Mouse (Mus musculus): ENCODE results near the gene Pgm1.

Gene Pgm1

GRCm38 (mm10) chr4:99958084-99958815, 29.0 kb downstream of the Pgm1 start:
- DNase-seq = no peak

- no peak for DNase-seq
Observed at GRCm38 (mm10) chr4:99959308-99959707, 30.1 kb downstream of the Pgm1 start.

- DNase-seq = no peak
Observed at GRCm38 (mm10) chr4:99966555-99966954, 37.3 kb downstream of the Pgm1 start.

DNA sequence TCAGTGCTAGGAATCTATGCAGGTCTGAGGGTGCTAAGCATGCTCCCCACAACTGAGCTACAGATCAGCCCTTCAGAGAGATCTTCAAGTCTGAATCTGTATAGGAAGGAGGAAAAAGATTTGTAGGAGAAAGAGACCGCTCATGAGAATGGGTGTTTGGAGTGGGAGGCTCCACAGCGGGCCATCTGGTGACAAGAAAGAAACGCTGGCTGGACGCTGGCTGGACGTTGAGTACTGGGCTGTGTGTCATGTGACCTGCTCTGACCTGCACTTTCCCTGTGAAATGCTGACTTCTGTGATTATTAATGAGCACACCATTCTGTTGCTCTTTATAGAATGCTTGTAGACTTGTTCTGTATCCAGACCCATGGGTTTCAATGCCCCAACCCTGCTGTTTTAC, 40.1 kb downstream of the Pgm1 start:
- DNase-seq = no peak

GRCm38 (mm10) chr4:99970097-99970496, 40.9 kb downstream of the Pgm1 start:
- DNase-seq = no peak

GRCm38 (mm10) chr4:99972886-99973285, 43.7 kb downstream of the Pgm1 start:
- DNase-seq = no peak

- DNase-seq = no peak
Observed at GRCm38 (mm10) chr4:99973931-99974330, 44.7 kb downstream of the Pgm1 start.

GRCm38 (mm10) chr4:99974375-99974774, 45.2 kb downstream of the Pgm1 start:
- peak in 1 of 2 experiments; percentile 21 for DNase-seq

DNA sequence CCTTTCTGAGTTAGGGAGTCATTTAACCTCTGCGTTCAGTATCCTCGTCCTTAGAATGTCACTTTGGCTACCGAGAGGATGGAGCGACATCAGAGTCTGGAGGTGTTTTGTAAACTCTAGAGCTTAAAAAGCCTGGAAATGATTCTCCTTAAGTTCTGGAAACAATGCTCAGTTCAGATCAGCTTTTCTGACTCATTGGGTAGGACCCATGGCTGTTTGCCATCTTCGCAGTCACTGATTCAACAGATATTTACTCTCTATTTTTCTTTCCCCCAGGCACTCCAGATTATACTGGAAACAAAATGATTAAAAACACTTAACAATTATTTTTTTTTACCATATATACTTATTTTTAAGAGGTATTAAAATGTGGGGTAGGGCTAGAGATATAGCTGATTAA, 50.1 kb downstream of the Pgm1 start:
- no peak for DNase-seq

GRCm38 (mm10) chr4:99981216-99981615, 52.0 kb downstream of the Pgm1 start:
- DNase-seq = peak in 1 of 2 experiments; percentile 18

DNA sequence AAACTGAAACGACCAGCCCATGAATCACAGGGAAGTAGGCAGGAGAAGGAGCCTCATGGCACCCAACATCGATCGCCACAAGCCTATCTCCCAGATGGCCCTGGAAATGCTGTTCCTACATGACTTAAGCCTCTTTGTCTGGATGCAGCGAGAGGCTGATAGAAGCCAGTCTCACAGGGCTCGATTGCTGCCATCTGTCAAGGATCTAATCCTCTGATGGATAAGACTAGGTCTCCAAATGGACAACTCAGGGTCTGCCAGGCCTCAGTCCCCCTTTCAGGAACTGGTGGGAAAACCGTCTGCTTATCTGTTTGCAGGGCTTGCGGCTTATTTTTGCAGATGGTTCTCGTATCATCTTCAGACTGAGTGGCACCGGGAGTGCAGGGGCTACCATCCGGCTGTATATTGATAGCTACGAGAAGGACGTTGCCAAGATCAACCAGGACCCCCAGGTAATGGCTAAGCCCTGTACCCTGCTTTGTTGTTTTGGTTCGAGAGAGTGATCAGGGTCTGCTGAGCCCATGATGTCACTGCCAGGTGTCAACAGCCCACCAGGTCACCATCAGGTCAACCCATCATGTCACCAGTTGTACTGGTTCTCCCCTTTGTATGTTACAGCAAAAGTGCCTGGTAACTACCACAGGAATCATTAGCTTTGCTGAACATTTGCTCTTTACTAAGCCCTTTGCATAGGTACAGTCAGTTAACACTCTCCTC, 54.6 kb downstream of the Pgm1 start:
- DNase-seq = no peak

DNA sequence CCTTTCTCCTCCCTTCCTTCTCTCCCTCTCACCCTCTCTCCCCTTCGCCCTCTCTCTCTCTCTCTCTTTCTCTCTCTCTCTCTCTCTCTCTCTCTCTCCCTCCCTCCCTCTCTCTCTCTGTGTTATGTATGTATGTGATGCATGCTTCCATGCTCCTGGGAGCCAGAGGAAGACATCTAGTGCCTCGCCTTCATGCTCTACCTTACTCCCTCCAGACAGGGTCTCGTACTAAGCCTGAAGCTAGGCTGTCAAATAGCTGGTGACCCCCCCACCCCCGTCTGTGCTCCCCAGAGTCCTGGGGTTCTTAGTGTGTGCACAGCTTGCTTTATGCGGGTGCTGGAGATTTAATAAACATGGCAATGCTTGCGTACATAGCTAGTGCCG, 55.1 kb downstream of the Pgm1 start:
- no peak for DNase-seq

DNA sequence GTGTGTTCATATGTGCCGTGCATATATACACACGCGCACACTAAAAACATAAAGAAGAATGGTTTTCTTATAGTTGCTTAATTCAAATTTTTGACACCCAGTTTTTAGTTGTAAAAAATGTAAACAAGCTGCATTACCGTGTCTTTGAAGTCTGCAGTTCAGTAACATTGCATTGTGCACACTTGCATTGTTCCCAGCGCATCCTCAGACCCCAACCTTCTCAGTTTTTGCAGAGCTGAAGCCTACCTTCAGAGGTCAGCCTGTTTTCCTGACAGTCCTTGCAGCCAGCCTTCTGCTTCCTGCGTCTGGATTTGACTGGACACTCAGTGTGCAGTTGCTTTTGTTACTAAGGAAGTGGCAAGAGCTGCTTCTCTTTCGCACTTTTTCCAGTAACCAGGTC, 55.9 kb downstream of the Pgm1 start:
- DNase-seq = no peak

- peak; percentile 29 to 57 for DNase-seq
Observed at GRCm38 (mm10) chr4:99985631-99986030, 56.4 kb downstream of the Pgm1 start.

DNA sequence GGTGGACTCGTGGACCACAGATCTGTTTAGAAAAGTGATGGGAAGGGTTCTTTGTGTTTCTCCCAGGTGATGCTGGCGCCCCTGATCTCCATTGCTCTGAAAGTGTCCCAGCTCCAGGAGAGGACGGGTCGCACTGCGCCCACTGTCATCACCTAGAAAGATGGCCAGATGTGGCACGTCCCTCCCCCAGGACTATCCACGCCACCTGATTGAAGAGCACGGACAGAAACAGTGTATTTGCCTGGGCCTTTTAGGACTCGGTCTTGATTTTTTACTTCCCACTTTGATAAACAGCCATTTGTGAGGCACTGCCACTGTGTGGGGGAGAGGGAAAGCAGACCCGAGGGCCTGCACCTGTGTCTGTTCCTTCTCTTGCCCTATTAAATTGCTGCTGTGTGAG, 57.4 kb downstream of the Pgm1 start:
- no peak for DNase-seq

DNA sequence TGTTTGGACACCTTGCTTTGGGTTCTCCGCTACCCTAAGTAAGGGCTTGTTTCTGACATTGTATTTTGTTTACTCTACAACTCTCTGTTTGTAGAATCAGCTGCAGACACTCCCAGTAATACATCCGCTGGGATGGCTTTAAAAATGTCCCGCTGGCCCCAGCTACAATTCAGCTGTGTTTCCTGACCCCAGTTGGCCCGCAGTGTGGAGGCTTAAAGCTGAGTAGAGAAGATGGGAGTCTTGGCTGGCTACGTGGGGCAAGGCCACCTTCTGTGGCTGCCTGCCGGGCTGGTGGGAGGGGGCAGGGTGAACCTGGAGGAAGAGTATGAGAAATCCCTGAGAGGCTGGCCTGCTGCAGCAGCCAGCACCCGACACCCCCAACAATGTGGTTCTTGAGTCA, 59.6 kb downstream of the Pgm1 start:
- DNase-seq = no peak

DNA sequence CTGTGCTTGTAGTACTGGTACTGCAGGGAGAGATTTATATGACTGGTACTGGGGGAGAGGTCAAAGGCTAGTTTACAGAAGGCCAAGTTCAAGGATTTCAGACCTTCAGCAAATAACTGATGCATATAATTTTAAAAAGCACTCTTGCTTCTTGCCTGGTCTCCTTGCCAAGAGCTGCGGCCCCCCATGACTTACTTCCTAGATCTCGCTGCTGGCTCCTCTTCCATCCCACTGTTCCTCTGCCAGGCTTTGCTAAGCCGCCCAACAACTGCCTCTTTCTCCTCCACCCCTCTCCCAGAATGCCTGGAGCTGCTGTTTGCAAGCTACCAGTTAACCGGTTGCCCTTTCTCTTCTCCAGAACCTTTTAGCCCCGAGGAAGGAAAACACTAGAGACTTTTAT, 71.8 kb downstream of the Pgm1 start:
- DNase-seq = no peak

- DNase-seq = no peak
Observed at GRCm38 (mm10) chr4:100001806-100002205, 72.6 kb downstream of the Pgm1 start.

DNA sequence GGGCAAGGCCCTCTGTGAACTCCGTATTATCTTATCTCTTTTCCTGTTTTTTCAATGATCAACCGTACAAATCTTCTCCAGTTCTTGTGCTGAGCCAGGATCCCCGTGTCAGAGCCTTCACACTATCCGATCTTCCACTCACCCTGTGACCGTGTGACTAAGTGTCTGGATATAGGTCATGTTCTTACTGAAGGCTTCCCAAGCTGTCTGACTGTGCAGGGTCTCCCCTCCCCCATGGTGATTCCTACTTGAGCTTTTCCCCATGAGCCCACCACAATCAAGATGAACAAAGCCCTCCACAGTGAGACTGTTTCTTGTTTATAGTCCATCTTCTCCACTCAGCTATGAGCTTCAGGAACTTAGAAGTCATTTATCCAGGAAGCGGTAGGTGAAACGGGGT, 78.5 kb downstream of the Pgm1 start:
- no peak for DNase-seq

- peak; percentile 59 to 75 for DNase-seq
Observed at GRCm38 (mm10) chr4:100008371-100009090, 79.3 kb downstream of the Pgm1 start.

DNA sequence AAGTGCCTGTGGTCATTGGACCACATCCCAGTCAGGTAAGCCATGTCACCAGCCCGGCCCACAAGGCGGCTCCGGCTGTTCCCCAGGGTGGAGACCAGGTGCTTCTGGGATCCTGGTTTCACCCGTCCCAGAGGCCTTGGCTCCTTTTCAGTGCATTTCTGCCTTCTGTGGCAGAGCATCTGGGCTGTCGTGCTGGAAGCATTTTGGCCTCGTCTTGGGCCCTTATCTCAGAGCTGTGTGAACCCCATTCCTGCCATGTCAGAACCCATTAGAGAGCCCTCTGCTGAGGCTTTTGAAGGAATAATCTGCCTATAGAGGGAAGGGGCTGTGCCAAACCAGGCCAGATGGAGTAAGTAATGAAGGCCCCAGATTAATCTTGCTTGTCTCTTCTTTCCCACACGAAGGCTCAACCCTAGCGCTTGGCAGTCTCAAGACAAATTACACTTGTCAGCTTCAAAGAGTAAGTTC, 80.0 kb downstream of the Pgm1 start:
- DNase-seq = peak in 1 of 2 experiments; percentile 24

DNA sequence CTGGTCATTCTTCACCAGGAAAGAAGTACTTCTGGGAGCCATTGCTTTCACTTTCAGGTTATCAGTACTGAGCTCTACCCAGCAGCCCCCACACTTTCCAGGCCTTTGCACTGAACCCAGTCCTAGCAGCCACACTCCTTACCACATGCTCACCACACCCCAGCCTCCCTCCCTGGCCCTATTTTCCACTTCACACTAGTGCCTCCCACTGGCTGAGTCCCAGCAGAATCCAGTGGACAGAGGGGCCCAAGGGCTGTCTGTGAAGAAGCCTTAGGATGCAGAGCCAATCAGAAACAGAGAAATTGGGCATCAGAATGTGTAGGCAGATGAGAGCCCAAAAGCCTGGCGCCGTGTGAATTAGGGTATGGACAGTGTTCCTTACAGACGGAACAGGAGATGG, 81.7 kb downstream of the Pgm1 start:
- no peak for DNase-seq

- DNase-seq = no peak
Observed at GRCm38 (mm10) chr4:100011563-100011962, 82.3 kb downstream of the Pgm1 start.

All from cerebellum, postnatal 25 days (tissue).